Mouse (Mus musculus) heart, postnatal 36 days (tissue): ENCODE measurements at regions not wholly inside any gene's neighbourhood (a gene's known extent, or its start where the extent isn't known, plus 50 kb on each side); places are given as distances from the start of the nearest gene placed in this dataset.

Experiments
- DNase-seq, 2 experiments: peaks; one replicate each; pipeline ENCODE4 v3.0.0; 2021 to 2022
- intact Hi-C: fragments of 180-260 bp; cut with DNase I; formaldehyde crosslinking; loops from one replicate; pipeline ENCODE4 v1.15.1; 2025

DNA sequence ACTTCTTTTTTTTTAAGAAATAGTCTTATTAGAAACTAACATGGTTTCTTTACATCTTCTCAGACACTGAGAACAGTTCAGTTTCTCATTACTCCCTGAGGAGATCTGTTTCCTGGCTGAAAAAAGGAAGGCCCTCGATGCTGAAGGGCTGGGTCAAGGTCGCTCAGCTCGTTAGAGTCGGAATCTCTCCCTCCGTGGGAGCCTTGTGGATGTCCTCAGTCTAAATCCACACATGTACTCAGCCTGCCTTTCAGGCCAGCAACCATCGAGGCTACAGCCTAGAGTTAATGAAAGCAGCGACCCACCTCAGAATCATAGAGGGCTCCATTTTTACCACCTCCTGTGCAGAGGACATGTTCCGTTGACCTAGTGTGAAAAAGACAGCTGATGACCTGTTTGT, 190.2 kb upstream of the Hnrnpa3 start:
- peak in 1 of 2 experiments; percentile 2 for DNase-seq
- intact Hi-C loops = no loop called here

GRCm38 (mm10) chr2:75469958-75470687, 188.9 kb upstream of the Hnrnpa3 start:
- intact Hi-C loops = no loop called here
- peak; percentile 9 to 32 for DNase-seq

GRCm38 (mm10) chr2:75470688-75471054, 188.4 kb upstream of the Hnrnpa3 start:
- peak in 1 of 2 experiments; percentile 22 for DNase-seq
- intact Hi-C loops = no loop called here

DNA sequence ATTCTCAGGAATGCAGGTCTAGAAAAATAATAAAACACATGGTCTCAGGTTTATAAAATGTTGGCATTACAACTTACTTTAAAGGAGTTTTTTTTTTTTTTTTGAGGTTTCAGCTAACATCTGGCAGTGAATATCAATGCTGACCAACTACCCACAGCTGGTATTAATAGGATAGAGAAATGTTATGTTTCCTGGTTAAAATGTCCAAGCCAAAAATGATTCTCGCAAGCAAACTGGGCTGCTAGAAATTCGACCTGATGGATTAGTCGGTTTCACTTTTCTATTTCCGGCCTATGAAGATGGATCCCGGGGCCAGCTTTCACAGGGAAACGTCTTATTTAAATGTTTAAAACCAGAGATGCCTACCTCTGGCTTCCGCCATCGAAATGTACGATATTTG, 186.6 kb upstream of the Hnrnpa3 start:
- no peak for DNase-seq
- intact Hi-C loops = no loop called here

DNA sequence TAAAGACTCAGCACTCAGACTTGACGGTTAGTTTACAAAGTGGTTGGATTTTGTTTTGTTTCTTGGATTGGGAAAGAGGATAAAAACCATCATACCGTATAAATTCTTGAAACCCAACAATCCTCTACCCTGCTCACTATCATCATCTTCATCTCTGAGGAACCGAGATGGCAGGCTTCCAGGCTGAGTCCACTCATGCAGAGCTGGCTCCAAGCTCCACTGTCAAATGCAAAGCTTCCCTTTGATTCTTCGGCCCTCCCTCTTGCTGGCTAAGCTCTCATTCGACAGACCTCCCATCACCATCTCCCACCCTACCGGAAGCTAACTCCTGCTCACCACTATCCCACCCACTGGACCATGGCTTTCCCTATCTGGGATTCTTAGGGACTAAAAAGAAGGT, 184.6 kb upstream of the Hnrnpa3 start:
- intact Hi-C loops = no loop called here
- no peak for DNase-seq

DNA sequence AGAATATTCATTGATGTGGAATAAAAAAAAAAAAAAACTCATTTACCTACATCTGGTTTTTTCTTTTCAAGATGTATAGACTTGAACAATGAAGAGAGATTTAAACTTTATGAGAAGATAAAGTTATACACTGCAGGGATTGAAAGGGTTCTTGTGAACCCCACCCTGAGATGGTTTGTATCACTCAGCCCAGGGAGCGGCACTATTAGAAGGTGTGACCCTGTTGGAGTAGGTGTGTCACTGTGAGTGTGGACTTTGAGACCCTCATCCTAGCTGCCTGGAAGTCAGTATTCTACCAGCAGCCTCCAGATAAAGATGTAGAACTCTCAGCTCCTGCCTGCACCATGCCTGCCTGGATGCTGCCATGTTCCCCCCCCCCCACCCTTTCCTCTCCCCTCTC, 182.7 kb upstream of the Hnrnpa3 start:
- intact Hi-C loops = no loop called here

GRCm38 (mm10) chr2:75477076-75477475, 182.0 kb upstream of the Hnrnpa3 start:
- no peak for DNase-seq
- intact Hi-C loops = no loop called here

More for the DNA sequence above, 182.7 kb upstream of the Hnrnpa3 start:
- DNase-seq = no peak

GRCm38 (mm10) chr2:75479546-75479945, 179.5 kb upstream of the Hnrnpa3 start:
- intact Hi-C loops = no loop called here

DNA sequence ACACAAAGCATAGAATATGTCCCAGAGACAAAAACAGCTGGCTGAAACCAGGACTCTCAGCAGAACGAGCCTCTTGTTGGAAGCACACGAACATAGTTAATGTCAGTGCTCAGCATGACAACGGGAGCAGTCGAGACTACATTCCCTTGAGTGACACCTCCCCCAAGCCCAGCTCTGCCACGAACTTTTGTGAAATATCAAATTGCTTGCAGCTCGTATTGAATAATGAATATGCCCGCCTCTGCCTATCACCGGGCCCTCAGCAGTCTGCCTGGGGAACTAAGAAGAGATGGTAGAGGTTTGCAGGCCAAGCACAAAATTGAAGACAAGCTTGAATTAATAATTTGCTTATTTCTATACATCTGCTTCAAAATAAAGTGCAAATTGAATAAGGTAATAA, 177.2 kb upstream of the Hnrnpa3 start:
- intact Hi-C loops = no loop called here
- DNase-seq = no peak

More at GRCm38 (mm10) chr2:75479546-75479945, 179.5 kb upstream of the Hnrnpa3 start:
- DNase-seq = no peak

GRCm38 (mm10) chr2:75482484-75482883, 176.6 kb upstream of the Hnrnpa3 start:
- intact Hi-C loops = no loop called here
- no peak for DNase-seq

GRCm38 (mm10) chr2:75484951-75485350, 174.1 kb upstream of the Hnrnpa3 start:
- intact Hi-C loops = no loop called here
- DNase-seq = no peak

- intact Hi-C loops = no loop called here
- DNase-seq = no peak
Measured at GRCm38 (mm10) chr2:75491150-75491549, 167.9 kb upstream of the Hnrnpa3 start.

DNA sequence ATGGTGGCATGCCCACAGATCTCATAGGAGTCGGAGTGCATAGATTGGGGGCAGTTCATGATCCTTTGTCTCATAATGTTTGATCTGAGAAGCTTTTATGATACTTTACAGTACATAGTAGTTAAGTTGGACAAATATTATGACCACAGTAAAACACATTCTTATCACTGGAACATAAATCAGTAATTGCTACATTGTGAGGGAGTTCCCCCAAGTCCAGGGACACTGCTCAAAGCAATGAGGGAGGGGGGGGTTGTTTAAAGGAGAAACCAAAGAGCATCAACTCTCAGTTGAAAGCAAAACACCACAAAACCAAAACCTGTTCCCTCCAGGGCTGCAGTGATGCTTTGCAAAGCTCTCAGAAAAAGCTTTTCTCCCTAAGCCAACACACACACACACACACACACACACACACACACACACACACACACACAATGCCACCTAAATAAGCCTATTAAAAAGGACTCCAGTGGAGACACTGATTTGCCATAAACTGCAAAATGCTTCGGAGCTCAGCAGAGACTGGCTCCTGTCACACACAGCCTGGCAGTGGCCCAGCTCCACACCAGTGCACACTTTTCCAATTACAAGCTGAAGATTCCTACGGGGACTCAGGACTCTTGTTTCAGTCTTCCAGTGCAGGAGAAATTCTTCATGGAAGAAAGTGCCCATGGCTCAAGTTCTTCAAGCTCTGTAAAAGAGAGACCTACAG, 167.1 kb upstream of the Hnrnpa3 start:
- peak in 1 of 2 experiments; percentile 8 for DNase-seq
- intact Hi-C loops = no loop called here

DNA sequence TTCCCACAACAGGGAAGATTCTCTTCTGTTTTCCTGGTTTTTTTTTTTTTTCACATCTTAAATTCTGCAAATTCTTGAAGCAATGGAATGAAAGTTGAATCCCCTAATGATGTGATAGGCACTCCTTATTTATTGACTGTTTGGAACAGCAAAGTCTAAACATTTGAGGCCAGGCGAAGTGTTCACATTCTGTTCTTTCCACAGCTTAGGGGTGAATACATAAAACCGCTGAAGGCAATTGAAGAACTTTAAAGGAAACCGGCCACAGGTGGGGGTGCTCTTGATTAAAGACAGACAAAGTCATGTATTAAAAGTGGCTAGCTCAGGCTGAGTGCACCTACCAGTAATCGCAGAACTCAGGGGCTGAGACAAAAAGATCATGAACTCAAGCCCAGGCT, 166.6 kb upstream of the Hnrnpa3 start:
- no peak for DNase-seq
- intact Hi-C loops = no loop called here

GRCm38 (mm10) chr2:75496606-75497240, 162.3 kb upstream of the Hnrnpa3 start:
- intact Hi-C loops = no loop called here
- no peak for DNase-seq

DNA sequence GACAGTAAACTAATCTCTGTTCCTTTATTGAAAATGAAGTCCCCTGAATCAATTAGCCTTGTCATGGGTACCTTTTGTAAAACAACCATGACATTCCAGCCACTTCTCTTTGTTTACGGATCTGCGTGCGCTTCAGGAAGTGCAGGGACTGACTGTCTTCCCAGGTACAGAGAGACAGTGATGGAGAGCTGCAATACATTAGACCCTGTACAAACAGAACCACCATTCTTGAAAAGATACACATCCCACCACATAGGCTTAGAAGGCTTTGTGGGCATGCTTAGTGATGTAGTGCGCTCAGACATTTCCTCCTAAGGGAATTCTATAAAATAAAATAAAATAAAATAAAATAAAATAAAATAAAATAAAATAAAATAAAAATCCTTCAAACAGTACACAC, 148.8 kb upstream of the Hnrnpa3 start:
- DNase-seq = no peak
- intact Hi-C loops = no loop called here

- intact Hi-C loops = no loop called here
- no peak for DNase-seq
Measured at GRCm38 (mm10) chr2:75512422-75513170, 146.5 kb upstream of the Hnrnpa3 start.

DNA sequence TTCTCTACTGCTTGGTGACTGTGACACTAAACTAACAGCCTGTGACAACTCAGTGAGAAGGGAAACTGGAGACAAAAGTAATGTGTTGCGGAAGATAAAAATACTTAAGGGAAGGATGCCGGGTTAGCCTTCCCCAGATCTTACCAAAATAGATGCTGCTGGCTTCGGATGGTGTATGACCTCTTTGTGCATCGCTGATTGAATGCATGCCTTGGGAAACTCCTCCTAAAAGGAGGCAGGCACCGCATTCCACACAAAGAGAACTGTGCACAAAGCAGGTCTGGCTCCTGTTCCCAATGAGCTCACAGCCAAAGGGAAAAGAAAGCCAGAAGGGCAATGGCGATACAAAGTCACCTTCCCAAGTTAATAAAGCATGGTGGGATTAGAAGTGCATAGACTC, 144.9 kb upstream of the Hnrnpa3 start:
- intact Hi-C loops = no loop called here
- no peak for DNase-seq

GRCm38 (mm10) chr2:75516223-75516622, 142.8 kb upstream of the Hnrnpa3 start:
- intact Hi-C loops = no loop called here
- no peak for DNase-seq

- no peak for DNase-seq
- intact Hi-C loops = no loop called here
Measured at GRCm38 (mm10) chr2:75517096-75517495, 142.0 kb upstream of the Hnrnpa3 start.

DNA sequence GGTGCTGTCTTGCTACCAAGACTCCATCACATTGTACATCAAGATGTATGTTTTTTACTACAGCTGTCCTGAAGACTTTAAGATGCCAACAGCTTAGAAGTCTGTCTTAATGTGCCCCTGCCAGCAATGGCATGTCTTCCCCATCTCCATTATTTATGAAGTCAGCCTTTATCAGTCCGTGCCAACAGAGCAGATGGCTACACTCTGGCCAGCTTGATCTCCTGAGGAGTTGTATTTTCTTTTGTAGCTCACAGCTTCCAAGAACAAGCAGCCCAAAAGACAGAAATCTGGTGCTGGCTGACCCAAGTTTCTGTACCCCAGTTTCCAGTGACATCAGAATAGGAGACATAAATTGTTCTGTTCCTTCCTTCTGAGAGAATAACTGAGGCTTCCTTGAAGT, 140.5 kb upstream of the Hnrnpa3 start:
- intact Hi-C loops = no loop called here
- no peak for DNase-seq
